Mouse (Mus musculus) kidney, postnatal 25 days (tissue): ENCODE measurements around the gene Pus10.

Experiments used
- DNase-seq, 2 experiments: peaks; one replicate each; pipeline ENCODE4 v3.0.0; 2021; ENCODE audit warnings: mixed read lengths in 2 of 2

The Pus10 gene

GRCm38 (mm10) chr11:23665311-23665786 is at the start of gene Pus10:
Pus10 (plus strand) TSS chr11:23665674.
- peak; percentile 70 to 83 for DNase-seq

- DNase-seq, result no peak
Measured at GRCm38 (mm10) chr11:23618995-23619394, 46.5 kb upstream of the Pus10 start.

GRCm38 (mm10) chr11:23630664-23631063 is 34.8 kb upstream of the Pus10 start:
- no peak for DNase-seq

GRCm38 (mm10) chr11:23632945-23633878 is 32.3 kb upstream of the Pus10 start, which contains the start of gene 0610010F05Rik:
0610010F05Rik (minus strand) TSS chr11:23633639.
- DNase-seq, result peak; percentile 85 to 95

- DNase-seq, result no peak
Measured at GRCm38 (mm10) chr11:23633879-23634215, 31.6 kb upstream of the Pus10 start.

GRCm38 (mm10) chr11:23634573-23634972 is 30.9 kb upstream of the Pus10 start:
- no peak for DNase-seq

GRCm38 (mm10) chr11:23647431-23647830 is 18.0 kb upstream of the Pus10 start:
- no peak for DNase-seq

GRCm38 (mm10) chr11:23647835-23648234 is 17.6 kb upstream of the Pus10 start:
- DNase-seq, result no peak

GRCm38 (mm10) chr11:23653666-23654065 is 11.8 kb upstream of the Pus10 start:
- DNase-seq, result no peak

- DNase-seq, result no peak
Measured at GRCm38 (mm10) chr11:23657791-23658190, 7.7 kb upstream of the Pus10 start.

- no peak for DNase-seq
Measured at GRCm38 (mm10) chr11:23664232-23664631, 1.2 kb upstream of the Pus10 start.

GRCm38 (mm10) chr11:23665798-23666501 is 476 bp downstream of the Pus10 start, which contains the start of gene Pex13:
Pex13 (minus strand) TSS chr11:23665959.
- DNase-seq, result peak; percentile 93 to 96

- DNase-seq, result no peak
Measured at GRCm38 (mm10) chr11:23666526-23666925, 1.1 kb downstream of the Pus10 start.

GRCm38 (mm10) chr11:23667128-23667527 is 1.7 kb downstream of the Pus10 start:
- DNase-seq, result peak; percentile 36 to 46

GRCm38 (mm10) chr11:23672256-23672749 is 6.8 kb downstream of the Pus10 start:
- DNase-seq, result no peak

GRCm38 (mm10) chr11:23676100-23676499 is 10.6 kb downstream of the Pus10 start:
- no peak for DNase-seq

- DNase-seq, result peak in 1 of 2 experiments; percentile 82
Measured at GRCm38 (mm10) chr11:23679044-23679642, 13.7 kb downstream of the Pus10 start.

GRCm38 (mm10) chr11:23680435-23680950 is 15.0 kb downstream of the Pus10 start:
- DNase-seq, result no peak

- no peak for DNase-seq
Measured at GRCm38 (mm10) chr11:23682561-23682960, 17.1 kb downstream of the Pus10 start.

- no peak for DNase-seq
Measured at GRCm38 (mm10) chr11:23686671-23687070, 21.2 kb downstream of the Pus10 start.

- no peak for DNase-seq
Measured at GRCm38 (mm10) chr11:23688060-23688459, 22.6 kb downstream of the Pus10 start.

- DNase-seq, result no peak
Measured at GRCm38 (mm10) chr11:23693286-23693685, 27.8 kb downstream of the Pus10 start.

- DNase-seq, result no peak
Measured at GRCm38 (mm10) chr11:23695847-23696246, 30.4 kb downstream of the Pus10 start.
